Mouse (Mus musculus) hindbrain, embryonic 15.5 days (tissue): Measurements from ENCODE around the gene Ikzf1. TPM values are rescaled to one million over a fixed set of nuclear protein-coding genes. Genes with fewer than 3 reads are reported as not detected.

Source experiments
- polyA plus RNA-seq: library from polyadenylated mRNA; unstranded; fragments of >200 nt; fragmentation: Nextera tagmentation; extraction: Ambion mirVana; gene quantifications from 2 replicates; pipeline ENCODE4 v1.2.1, GENCODE M21; 2015

Gene Ikzf1
- polyA plus RNA-seq, 1 experiment from 2014 or later = 1.2 TPM

Other genes starting within 250 kb of the Ikzf1 start
- gene Spata48, start 222.9 kb upstream of the Ikzf1 start, polyA plus RNA-seq = 0.16 and 0.35 TPM in 2 replicates
- gene Zpbp, start 222.6 kb upstream of the Ikzf1 start, polyA plus RNA-seq = 1.1 and 1.9 TPM in 2 replicates
- gene 4930512M02Rik, start 57.2 kb upstream of the Ikzf1 start, polyA plus RNA-seq = not detected in 2 replicates
- gene Fignl1, start 124.0 kb downstream of the Ikzf1 start, polyA plus RNA-seq = 12.0 and 14.5 TPM in 2 replicates
- gene Ddc, start 213.1 kb downstream of the Ikzf1 start, polyA plus RNA-seq = 8.8 and 9.3 TPM in 2 replicates